Mouse (Mus musculus) liver, embryonic 16.5 days (tissue): ENCODE measurements at regions not wholly inside any gene's neighbourhood (a gene's known extent, or its start where the extent isn't known, plus 50 kb on each side); places are given as distances from the start of the nearest gene placed in this dataset.

Experiments used
- ATAC-seq: fragments of 200-750 bp; cut with Nextera tagmentation; 2 replicates; pipeline ENCODE4 v1.8.0; 2017; ENCODE audit warnings: low read depth, mild to moderate bottlenecking, moderate number of reproducible peaks, moderate library complexity
- H3K27ac ChIP-seq: fragments of 300-500 bp; sonication (generic); 2 replicates; pipeline ENCODE4 v1.5.1; 2014; ENCODE audit warnings: mild to moderate bottlenecking, low read length
- H3K27me3 ChIP-seq: fragments of 300-500 bp; sonication (generic); 2 replicates; pipeline ENCODE4 v1.6.1; 2014; ENCODE audit warnings: low read depth, low read length, mixed read lengths; ENCODE audit not compliant: control insufficient read depth, insufficient read depth
- H3K36me3 ChIP-seq: fragments of 300-500 bp; sonication (generic); 2 replicates; pipeline ENCODE4 v1.6.1; 2014; ENCODE audit warnings: mild to moderate bottlenecking; ENCODE audit not compliant: control insufficient read depth, insufficient read depth
- H3K4me1 ChIP-seq: fragments of 300-500 bp; sonication (generic); 2 replicates; pipeline ENCODE4 v1.6.1; 2014; ENCODE audit warnings: low read depth, low read length, mixed read lengths; ENCODE audit not compliant: control insufficient read depth
- H3K4me2 ChIP-seq: fragments of 300-500 bp; sonication (generic); 2 replicates; pipeline ENCODE4 v1.6.1; 2014; ENCODE audit warnings: low read depth, low read length, mixed read lengths
- H3K4me3 ChIP-seq: fragments of 300-500 bp; sonication (generic); 2 replicates; pipeline ENCODE4 v1.5.1; 2014; ENCODE audit warnings: low read depth, mild to moderate bottlenecking, low read length
- H3K9ac ChIP-seq: fragments of 300-500 bp; sonication (generic); 2 replicates; pipeline ENCODE4 v1.6.1; 2014; ENCODE audit warnings: low read depth, low read length
- H3K9me3 ChIP-seq: fragments of 300-500 bp; sonication (generic); replicated peaks from 2 replicates; pipeline ENCODE4 v1.6.1; 2016; ENCODE audit warnings: low read length; ENCODE audit not compliant: control insufficient read depth
- WGBS: fragments of 180-500 bp; shearing (Covaris S2); extraction: QIAGEN DNeasy Blood & Tissue Kit; methylation state at CpG from one replicate; pipeline ENCODE4 v1.1.7; 2014; ENCODE audit not compliant: insufficient replicate concordance; 5-methylcytosine and 5-hydroxymethylcytosine counted together

- Histone ChIP-seq H3K27me3 (no peaks in the 10 kb centered on the region), H3K36me3 (no peaks in the 10 kb centered on the region), H3K4me1 (no peaks in the 10 kb centered on the region), H3K27ac (no peak overlapping the region), H3K9ac (no peak overlapping the region), H3K4me3 (no peak overlapping the region), H3K9me3 (no peaks in the 10 kb centered on the region), H3K4me2 (no peak overlapping the region)
- 36% methylated on average over 1 of the region's 1 CpGs for WGBS
- ATAC-seq: no peak
Observed at GRCm38 (mm10) chr4:12474421-12474820, 302.6 kb upstream of the Fam92a start.

DNA sequence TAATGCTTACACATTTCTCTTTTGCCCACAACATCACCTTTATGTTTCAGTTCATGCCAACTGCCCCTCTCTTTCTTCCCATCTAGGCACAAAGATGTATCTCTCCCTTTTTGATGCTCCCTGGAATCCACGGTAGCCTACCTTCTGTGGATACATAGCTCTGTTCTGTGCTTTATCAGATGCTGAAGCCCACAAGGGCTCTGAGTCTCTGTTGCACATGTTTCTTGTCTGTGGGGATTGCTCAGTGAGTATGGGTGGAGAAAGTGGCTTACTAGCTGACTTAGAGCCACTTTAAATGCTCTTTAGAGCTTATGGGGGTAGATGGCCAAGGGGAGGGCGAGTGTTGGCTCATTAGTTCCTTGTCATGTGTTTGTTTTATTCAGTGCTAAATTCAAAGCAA is 289.9 kb upstream of the Fam92a start:
- no peak overlapping the region for H3K4me3 ChIP-seq
- no peaks in the 10 kb centered on the region for H3K27me3 ChIP-seq
- no peak overlapping the region for H3K27ac ChIP-seq
- no peak overlapping the region for H3K9ac ChIP-seq
- H3K9me3 ChIP-seq: no peaks in the 10 kb centered on the region
- no peaks in the 10 kb centered on the region for H3K36me3 ChIP-seq
- ATAC-seq: no peak
- no peaks in the 10 kb centered on the region for H3K4me1 ChIP-seq
- H3K4me2 ChIP-seq: no peak overlapping the region
- 59% methylated on average over 2 of the region's 2 CpGs for WGBS

DNA sequence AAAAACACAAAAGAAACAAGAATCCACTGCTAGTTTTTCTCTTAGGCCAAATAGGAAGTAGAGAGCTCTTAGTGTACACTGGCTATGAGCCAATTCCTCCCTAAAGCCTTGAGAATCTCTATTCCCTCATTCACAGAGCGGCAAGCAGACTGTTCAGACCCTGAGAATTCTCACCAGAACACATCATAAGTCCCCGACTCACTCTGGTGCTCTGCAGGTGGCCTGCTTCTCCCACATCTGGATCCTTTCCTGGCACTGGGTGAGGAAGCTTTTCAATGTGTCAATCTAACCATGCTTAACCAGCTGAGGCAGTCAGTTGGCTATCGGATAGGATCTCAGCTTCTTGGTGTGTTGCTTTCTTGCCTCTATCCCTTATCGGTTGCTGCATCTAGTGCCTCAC is 289.4 kb upstream of the Fam92a start:
- Histone ChIP-seq H3K4me3 (no peak overlapping the region), H3K27me3 (no peaks in the 10 kb centered on the region), H3K36me3 (no peaks in the 10 kb centered on the region), H3K9me3 (no peaks in the 10 kb centered on the region), H3K27ac (no peak overlapping the region), H3K9ac (no peak overlapping the region), H3K4me2 (no peak overlapping the region), H3K4me1 (no peaks in the 10 kb centered on the region)
- whole genome bisulfite sequencing: 59% methylated on average over 4 of the region's 4 CpGs
- no peak for ATAC-seq

GRCm38 (mm10) chr4:12457978-12458597 is 286.3 kb upstream of the Fam92a start:
- Histone ChIP-seq H3K4me2 (no peak overlapping the region), H3K4me1 (no peaks in the 10 kb centered on the region), H3K27ac (no peak overlapping the region), H3K9ac (no peak overlapping the region), H3K27me3 (no peaks in the 10 kb centered on the region), H3K36me3 (no peaks in the 10 kb centered on the region), H3K9me3 (no peaks in the 10 kb centered on the region), H3K4me3 (no peak overlapping the region)
- ATAC-seq: no peak
- 57% methylated on average over 8 of the region's 8 CpGs for WGBS

GRCm38 (mm10) chr4:12452086-12452485 is 280.3 kb upstream of the Fam92a start:
- no peak overlapping the region for H3K4me3 ChIP-seq
- no peaks in the 10 kb centered on the region for H3K27me3 ChIP-seq
- no peaks in the 10 kb centered on the region for H3K36me3 ChIP-seq
- no peak overlapping the region for H3K9ac ChIP-seq
- ATAC-seq: no peak
- H3K27ac ChIP-seq: no peak overlapping the region
- H3K4me2 ChIP-seq: no peak overlapping the region
- WGBS: 57% methylated on average over 2 of the region's 2 CpGs
- H3K9me3 ChIP-seq: no peaks in the 10 kb centered on the region
- no peaks in the 10 kb centered on the region for H3K4me1 ChIP-seq

DNA sequence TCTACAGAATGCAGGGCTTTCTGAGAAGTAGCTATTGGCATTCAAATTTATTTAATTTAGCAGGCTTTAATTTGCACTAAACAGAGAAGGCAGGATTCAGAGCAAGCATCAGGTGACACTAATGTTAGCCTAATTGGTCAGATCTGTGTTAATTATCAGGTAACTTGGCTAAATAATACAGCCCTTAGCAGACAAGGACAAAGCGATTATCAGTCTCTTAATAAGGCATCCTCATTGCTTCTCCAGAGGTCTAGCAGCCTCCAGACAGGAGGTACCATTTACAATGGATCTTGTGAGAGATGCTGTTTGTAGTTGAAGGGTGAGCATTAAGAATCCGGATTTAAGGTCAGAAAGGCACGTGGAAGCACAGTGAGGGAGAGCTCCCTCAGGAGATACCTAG is 253.7 kb upstream of the Fam92a start:
- no peak overlapping the region for H3K27ac ChIP-seq
- no peaks in the 10 kb centered on the region for H3K9me3 ChIP-seq
- H3K4me2 ChIP-seq: no peak overlapping the region
- WGBS: 32% methylated on average over 3 of the region's 3 CpGs
- no peaks in the 10 kb centered on the region for H3K27me3 ChIP-seq
- H3K4me1 ChIP-seq: no peaks in the 10 kb centered on the region
- no peak overlapping the region for H3K4me3 ChIP-seq
- no peak for ATAC-seq
- no peaks in the 10 kb centered on the region for H3K36me3 ChIP-seq
- no peak overlapping the region for H3K9ac ChIP-seq

DNA sequence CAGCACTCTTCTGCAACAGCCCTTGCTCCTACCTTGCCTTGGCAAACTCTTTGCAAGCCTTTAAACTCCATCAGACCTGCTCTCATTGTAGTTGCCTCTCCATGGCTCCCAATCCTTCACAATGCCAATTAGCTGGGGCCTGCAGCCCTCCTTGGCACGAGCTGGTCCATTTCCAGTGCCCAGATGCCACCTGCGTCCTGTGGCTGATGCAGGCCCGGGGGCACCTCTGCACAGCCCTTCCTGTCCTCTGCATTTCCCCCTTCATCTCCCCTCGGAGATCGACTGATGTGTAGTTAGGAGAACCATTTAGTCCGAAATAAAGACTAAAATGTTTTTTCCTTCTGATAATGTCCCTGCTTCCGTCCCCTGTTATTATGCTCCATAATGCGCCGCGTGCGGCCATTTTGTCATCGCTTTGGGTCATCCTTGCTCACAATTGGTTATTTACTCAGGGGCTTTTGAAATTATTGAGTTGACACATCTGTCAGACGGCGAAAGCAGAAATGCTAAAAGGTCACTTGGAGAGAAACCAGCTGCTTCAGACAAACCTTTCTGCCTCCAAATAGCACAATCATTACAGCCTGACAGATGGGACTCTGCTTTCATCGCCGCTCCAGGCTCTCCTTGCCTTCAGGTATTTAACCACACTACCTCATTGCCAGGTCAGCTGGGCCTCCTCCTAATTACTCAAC is 250.0 kb upstream of the Fam92a start:
- WGBS: 68% methylated on average over 16 of the region's 16 CpGs
- no peaks in the 10 kb centered on the region for H3K9me3 ChIP-seq
- no peaks in the 10 kb centered on the region for H3K27me3 ChIP-seq
- H3K4me3 ChIP-seq: no peak overlapping the region
- no peak overlapping the region for H3K4me2 ChIP-seq
- no peak overlapping the region for H3K9ac ChIP-seq
- H3K36me3 ChIP-seq: no peaks in the 10 kb centered on the region
- H3K27ac ChIP-seq: no peak overlapping the region
- no peak for ATAC-seq
- H3K4me1 ChIP-seq: no peaks in the 10 kb centered on the region

GRCm38 (mm10) chr4:12418086-12418485 is 246.3 kb upstream of the Fam92a start:
- Histone ChIP-seq H3K27me3 (no peaks in the 10 kb centered on the region), H3K9me3 (no peaks in the 10 kb centered on the region), H3K4me2 (no peak overlapping the region), H3K36me3 (no peaks in the 10 kb centered on the region), H3K27ac (no peak overlapping the region), H3K4me1 (no peaks in the 10 kb centered on the region), H3K9ac (no peak overlapping the region), H3K4me3 (no peak overlapping the region)
- no peak for ATAC-seq
- WGBS: 38% methylated on average over 3 of the region's 3 CpGs

GRCm38 (mm10) chr4:12395344-12395743 is 223.5 kb upstream of the Fam92a start:
- WGBS: 44% methylated on average over 1 of the region's 1 CpGs
- H3K36me3 ChIP-seq: no peaks in the 10 kb centered on the region

More at GRCm38 (mm10) chr4:12395344-12395743, 223.5 kb upstream of the Fam92a start:
- Histone ChIP-seq H3K9ac (no peak overlapping the region), H3K27me3 (no peaks in the 10 kb centered on the region), H3K4me1 (no peaks in the 10 kb centered on the region), H3K27ac (no peak overlapping the region), H3K4me3 (no peak overlapping the region), H3K9me3 (no peaks in the 10 kb centered on the region), H3K4me2 (no peak overlapping the region)
- ATAC-seq: no peak
